Mouse (Mus musculus): ENCODE results near the gene Scarb2. TPM values are rescaled to one million over a fixed set of nuclear protein-coding genes. Genes with fewer than 3 reads are reported as not detected.

The Scarb2 gene
- polyA plus RNA-seq, 1 experiment from 2014 or later, result 21.0 TPM

DNA sequence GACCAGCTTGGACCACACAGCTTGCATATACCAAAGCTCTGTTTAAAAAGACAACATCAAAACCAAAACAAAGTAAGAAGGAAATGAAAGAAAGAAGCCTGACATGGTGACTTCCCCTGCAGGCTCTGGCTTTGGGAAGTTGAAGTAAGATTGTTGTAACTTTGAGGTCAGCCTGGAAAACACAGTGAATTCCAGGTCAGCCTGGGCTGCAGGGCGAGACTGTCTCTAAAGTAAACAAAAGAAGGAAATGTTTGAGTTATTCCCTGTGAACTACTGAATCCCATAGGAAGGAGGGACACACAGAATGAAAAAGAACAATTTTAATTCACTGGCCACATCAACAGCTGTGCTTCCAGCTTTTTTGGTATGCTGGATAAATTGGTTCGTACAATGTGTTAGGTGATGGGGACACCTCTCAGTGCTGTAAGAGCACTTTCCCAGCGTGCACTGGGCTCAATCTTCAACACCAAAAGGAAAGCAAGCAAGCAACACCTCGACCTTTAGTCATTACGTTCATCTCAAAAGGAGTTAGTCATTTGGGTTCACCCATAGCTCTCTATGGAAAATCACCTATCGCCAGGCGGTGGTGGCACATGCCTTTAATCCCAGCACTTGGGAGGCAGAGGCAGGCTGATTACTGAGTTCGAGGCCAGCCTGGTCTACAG, 39.4 kb downstream of the Scarb2 start:
- DNase-seq, result no peak
- Histone ChIP-seq H3K4me1 (ENCODE audit: control insufficient read depth, insufficient read depth, low read length) (no peaks in the 10 kb centered on the region), H3K27me3 (ENCODE audit: control insufficient read depth, insufficient read depth, low read length) (no peaks in the 10 kb centered on the region), H3K4me2 (ENCODE audit: low read length) (no peak overlapping the region), H3K9me3 (ENCODE audit: control insufficient read depth, low read length) (no peaks in the 10 kb centered on the region), H3K4me3 (replicated peaks; ENCODE audit: low read depth, low read length) (no peak overlapping the region), H3K36me3 (ENCODE audit: control insufficient read depth, insufficient read depth, low read length) (no peaks in the 10 kb centered on the region), H3K27ac (replicated peaks; ENCODE audit: low read depth, low read length) (no peak overlapping the region), H3K9ac (replicated peaks; ENCODE audit: low read length) (no peak overlapping the region)
- WGBS, result 88% methylated on average over 8 of the region's 8 CpGs
- no peak for ATAC-seq (ENCODE audit: low FRiP score, low TSS enrichment)

DNA sequence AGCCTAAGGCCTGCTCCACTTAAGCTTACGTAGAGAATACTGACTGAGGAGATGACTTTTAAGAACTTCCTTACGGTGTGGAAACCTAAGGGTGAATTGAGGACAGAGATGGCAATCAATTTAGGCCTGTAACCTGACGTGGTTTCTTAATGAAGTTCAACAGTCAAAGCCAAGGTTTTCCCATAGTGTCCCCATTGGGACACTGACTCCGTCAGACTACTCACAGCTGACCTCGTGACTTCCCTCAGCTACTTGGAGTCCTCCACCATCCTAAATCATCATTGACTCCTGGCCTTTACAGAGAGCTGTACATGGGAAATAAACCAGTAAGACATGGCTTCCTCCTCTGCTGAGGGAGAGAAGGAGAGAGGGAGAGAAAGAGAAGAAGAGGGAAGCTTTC, 41.1 kb downstream of the Scarb2 start:
- Histone ChIP-seq H3K9me3 (ENCODE audit: control insufficient read depth, low read length) (no peaks in the 10 kb centered on the region), H3K4me3 (replicated peaks; ENCODE audit: low read depth, low read length) (no peak overlapping the region), H3K9ac (replicated peaks; ENCODE audit: low read length) (no peak overlapping the region), H3K27me3 (ENCODE audit: control insufficient read depth, insufficient read depth, low read length) (no peaks in the 10 kb centered on the region), H3K4me2 (ENCODE audit: low read length) (no peak overlapping the region), H3K27ac (replicated peaks; ENCODE audit: low read depth, low read length) (no peak overlapping the region), H3K36me3 (ENCODE audit: control insufficient read depth, insufficient read depth, low read length) (peaks cover 10% of the 10 kb centered on the region), H3K4me1 (ENCODE audit: control insufficient read depth, insufficient read depth, low read length) (no peaks in the 10 kb centered on the region)
- ATAC-seq (ENCODE audit: low FRiP score, low TSS enrichment) (no peak), DNase-seq (no peak)
- 90% methylated on average over 5 of the region's 5 CpGs for WGBS

DNA sequence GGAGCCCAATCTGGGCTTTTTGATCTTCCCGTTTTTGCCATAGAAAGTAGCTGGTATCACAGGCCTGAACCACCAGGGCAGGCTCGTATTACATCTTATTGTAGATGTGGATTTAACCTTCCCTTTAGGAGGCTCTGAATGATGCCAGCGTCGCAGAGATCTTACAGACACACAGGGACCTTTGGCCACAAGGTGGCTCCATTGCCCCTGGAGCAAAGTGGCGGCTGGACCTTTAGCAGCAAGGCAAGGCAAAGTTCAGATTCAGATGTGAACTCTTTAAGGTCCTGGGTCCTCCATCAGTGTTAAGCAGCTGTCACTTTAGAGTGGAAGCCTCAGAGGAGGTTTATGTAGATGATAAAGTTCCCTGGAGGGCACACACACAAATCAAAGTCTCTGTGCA, 45.3 kb downstream of the Scarb2 start:
- Histone ChIP-seq H3K36me3 (ENCODE audit: control insufficient read depth, insufficient read depth, low read length) (peaks cover 28% of the 10 kb centered on the region), H3K9me3 (ENCODE audit: control insufficient read depth, low read length) (no peaks in the 10 kb centered on the region), H3K4me3 (replicated peaks; ENCODE audit: low read depth, low read length) (no peak overlapping the region), H3K27me3 (ENCODE audit: control insufficient read depth, insufficient read depth, low read length) (no peaks in the 10 kb centered on the region), H3K4me1 (ENCODE audit: control insufficient read depth, insufficient read depth, low read length) (no peaks in the 10 kb centered on the region), H3K9ac (replicated peaks; ENCODE audit: low read length) (no peak overlapping the region), H3K4me2 (ENCODE audit: low read length) (no peak overlapping the region), H3K27ac (replicated peaks; ENCODE audit: low read depth, low read length) (no peak overlapping the region)
- DNase-seq (peak; percentile 74), ATAC-seq (ENCODE audit: low FRiP score, low TSS enrichment) (no peak)
- 18% methylated on average over 5 of the region's 5 CpGs for WGBS

DNA sequence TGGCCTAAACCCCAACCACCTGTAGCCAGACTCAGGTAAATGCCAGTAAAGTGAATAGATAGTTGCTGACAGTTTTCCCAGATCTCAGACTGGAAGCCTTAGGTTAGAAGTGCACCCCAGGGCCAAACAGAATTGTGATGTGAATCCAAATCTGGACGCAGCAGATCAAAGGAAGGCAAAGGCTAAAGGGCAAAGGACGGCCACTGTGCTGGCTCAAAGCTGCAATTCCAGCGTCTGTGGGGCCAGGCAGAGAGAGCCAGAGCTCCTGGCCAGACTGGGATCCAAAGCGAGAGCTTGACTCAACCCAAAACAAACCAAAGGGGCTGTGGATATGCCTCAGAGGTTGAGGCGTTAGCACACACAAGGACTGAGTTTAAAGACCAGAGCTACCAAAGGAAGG, 47.9 kb downstream of the Scarb2 start:
- Histone ChIP-seq H3K9me3 (ENCODE audit: control insufficient read depth, low read length) (no peaks in the 10 kb centered on the region), H3K4me2 (ENCODE audit: low read length) (no peak overlapping the region), H3K27me3 (ENCODE audit: control insufficient read depth, insufficient read depth, low read length) (no peaks in the 10 kb centered on the region), H3K4me3 (replicated peaks; ENCODE audit: low read depth, low read length) (no peak overlapping the region), H3K27ac (replicated peaks; ENCODE audit: low read depth, low read length) (no peak overlapping the region), H3K9ac (replicated peaks; ENCODE audit: low read length) (no peak overlapping the region), H3K4me1 (ENCODE audit: control insufficient read depth, insufficient read depth, low read length) (no peaks in the 10 kb centered on the region), H3K36me3 (ENCODE audit: control insufficient read depth, insufficient read depth, low read length) (peaks cover 38% of the 10 kb centered on the region)
- WGBS, result 49% methylated on average over 5 of the region's 5 CpGs
- ATAC-seq (ENCODE audit: low FRiP score, low TSS enrichment) (no peak), DNase-seq (no peak)

DNA sequence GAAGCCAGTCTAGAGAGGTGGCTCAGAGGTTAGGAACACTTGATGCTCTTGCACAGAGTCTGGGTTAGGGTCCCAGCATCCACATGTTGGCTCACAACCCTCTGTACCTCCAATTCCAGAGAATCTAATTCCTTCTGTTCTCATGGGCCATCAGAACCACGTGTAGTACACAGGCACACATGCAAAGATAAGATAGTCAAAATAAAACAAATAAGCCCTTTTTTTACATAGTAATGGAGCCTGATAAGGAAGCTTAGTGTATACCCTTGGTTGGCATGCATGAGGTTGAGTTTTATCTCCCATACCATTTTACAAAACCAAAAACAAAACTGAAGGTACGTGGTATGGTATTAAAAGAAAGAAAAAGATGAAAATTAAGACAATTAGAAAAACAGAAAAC, 49.2 kb downstream of the Scarb2 start:
- Histone ChIP-seq H3K9ac (replicated peaks; ENCODE audit: low read length) (no peak overlapping the region), H3K36me3 (ENCODE audit: control insufficient read depth, insufficient read depth, low read length) (peaks cover 50% of the 10 kb centered on the region), H3K4me2 (ENCODE audit: low read length) (no peak overlapping the region), H3K27me3 (ENCODE audit: control insufficient read depth, insufficient read depth, low read length) (no peaks in the 10 kb centered on the region), H3K4me1 (ENCODE audit: control insufficient read depth, insufficient read depth, low read length) (no peaks in the 10 kb centered on the region), H3K4me3 (replicated peaks; ENCODE audit: low read depth, low read length) (no peak overlapping the region), H3K9me3 (ENCODE audit: control insufficient read depth, low read length) (no peaks in the 10 kb centered on the region), H3K27ac (replicated peaks; ENCODE audit: low read depth, low read length) (no peak overlapping the region)
- ATAC-seq (ENCODE audit: low FRiP score, low TSS enrichment), result no peak
- WGBS, result 82% methylated on average over 2 of the region's 2 CpGs
- DNase-seq, result no peak

DNA sequence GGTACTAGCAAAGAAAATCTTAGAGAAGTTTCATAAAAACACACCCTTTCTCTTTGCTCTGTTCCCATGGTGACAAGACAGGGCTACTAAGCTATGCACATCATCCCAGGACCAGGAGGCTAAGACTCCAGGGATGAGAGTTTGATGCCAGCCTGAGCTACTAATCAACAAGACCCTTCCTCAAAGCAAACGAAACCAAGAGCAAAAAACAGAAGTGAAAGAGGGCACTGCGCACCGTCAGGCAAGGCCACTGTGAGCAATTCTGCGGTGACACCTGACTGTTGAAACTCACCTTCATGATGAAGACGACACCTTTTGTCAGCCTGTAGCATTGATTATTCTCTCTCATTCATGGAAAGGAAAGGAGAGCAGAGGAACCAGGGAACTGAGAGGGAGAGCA, 53.8 kb downstream of the Scarb2 start:
- Histone ChIP-seq H3K9me3 (ENCODE audit: control insufficient read depth, low read length) (no peaks in the 10 kb centered on the region), H3K4me1 (ENCODE audit: control insufficient read depth, insufficient read depth, low read length) (no peaks in the 10 kb centered on the region), H3K9ac (replicated peaks; ENCODE audit: low read length) (no peak overlapping the region), H3K4me2 (ENCODE audit: low read length) (no peak overlapping the region), H3K27ac (replicated peaks; ENCODE audit: low read depth, low read length) (no peak overlapping the region), H3K4me3 (replicated peaks; ENCODE audit: low read depth, low read length) (no peak overlapping the region), H3K27me3 (ENCODE audit: control insufficient read depth, insufficient read depth, low read length) (no peaks in the 10 kb centered on the region), H3K36me3 (ENCODE audit: control insufficient read depth, insufficient read depth, low read length) (peaks cover 75% of the 10 kb centered on the region)
- DNase-seq (no peak), ATAC-seq (ENCODE audit: low FRiP score, low TSS enrichment) (no peak)
- 92% methylated on average over 5 of the region's 5 CpGs for WGBS

DNA sequence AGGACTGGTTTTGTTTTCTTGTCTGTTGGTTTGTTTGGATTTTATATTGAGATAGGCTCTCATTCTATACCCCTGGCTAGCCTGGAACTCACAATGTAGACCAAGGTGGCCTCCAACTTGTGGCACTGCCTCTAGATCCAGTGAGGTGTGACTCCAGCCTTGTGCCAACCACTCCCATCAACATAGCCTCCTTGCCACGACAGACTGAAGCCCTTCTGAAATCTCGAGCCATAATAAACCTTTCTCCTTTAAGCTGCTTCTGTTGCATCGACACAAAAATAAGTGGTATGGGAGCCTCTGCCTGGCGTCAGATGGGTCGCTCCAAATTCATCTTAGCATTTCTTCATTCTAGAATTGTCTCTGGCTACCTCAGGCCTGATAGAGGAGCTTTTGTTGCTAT, 59.9 kb downstream of the Scarb2 start:
- Histone ChIP-seq H3K36me3 (ENCODE audit: control insufficient read depth, insufficient read depth, low read length) (peaks cover 74% of the 10 kb centered on the region), H3K4me2 (ENCODE audit: low read length) (no peak overlapping the region), H3K27ac (replicated peaks; ENCODE audit: low read depth, low read length) (no peak overlapping the region), H3K9ac (replicated peaks; ENCODE audit: low read length) (no peak overlapping the region), H3K9me3 (ENCODE audit: control insufficient read depth, low read length) (no peaks in the 10 kb centered on the region), H3K4me1 (ENCODE audit: control insufficient read depth, insufficient read depth, low read length) (no peaks in the 10 kb centered on the region), H3K27me3 (ENCODE audit: control insufficient read depth, insufficient read depth, low read length) (no peaks in the 10 kb centered on the region), H3K4me3 (replicated peaks; ENCODE audit: low read depth, low read length) (no peak overlapping the region)
- WGBS, result 96% methylated on average over 5 of the region's 5 CpGs
- ATAC-seq (ENCODE audit: low FRiP score, low TSS enrichment), result no peak
- no peak for DNase-seq

DNA sequence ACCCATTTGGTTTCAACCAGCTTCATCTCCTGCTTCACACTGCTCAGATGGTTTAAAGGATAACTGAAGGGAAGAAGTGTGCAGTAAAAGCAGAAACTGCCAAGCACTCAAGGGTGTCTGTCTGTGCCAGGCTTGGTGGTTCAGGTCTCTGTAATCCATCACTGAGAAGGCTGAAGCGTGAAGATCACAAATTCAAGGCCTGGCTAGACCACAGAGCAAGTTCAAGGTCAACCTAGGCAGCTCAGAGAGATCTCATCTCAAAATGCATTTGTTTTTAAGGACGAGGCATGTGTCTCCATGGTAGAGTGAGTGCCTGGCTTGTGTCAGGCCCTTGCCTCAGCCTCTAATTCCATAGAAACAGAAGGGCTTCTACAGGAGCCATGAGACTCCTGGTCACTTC, 61.6 kb downstream of the Scarb2 start:
- 92% methylated on average over 2 of the region's 2 CpGs for WGBS
- Histone ChIP-seq H3K4me1 (ENCODE audit: control insufficient read depth, insufficient read depth, low read length) (no peaks in the 10 kb centered on the region), H3K27ac (replicated peaks; ENCODE audit: low read depth, low read length) (no peak overlapping the region), H3K4me2 (ENCODE audit: low read length) (no peak overlapping the region), H3K27me3 (ENCODE audit: control insufficient read depth, insufficient read depth, low read length) (no peaks in the 10 kb centered on the region), H3K4me3 (replicated peaks; ENCODE audit: low read depth, low read length) (no peak overlapping the region), H3K9ac (replicated peaks; ENCODE audit: low read length) (no peak overlapping the region), H3K36me3 (ENCODE audit: control insufficient read depth, insufficient read depth, low read length) (peaks cover 57% of the 10 kb centered on the region), H3K9me3 (ENCODE audit: control insufficient read depth, low read length) (no peaks in the 10 kb centered on the region)
- ATAC-seq (ENCODE audit: low FRiP score, low TSS enrichment), result no peak
- DNase-seq, result no peak

DNA sequence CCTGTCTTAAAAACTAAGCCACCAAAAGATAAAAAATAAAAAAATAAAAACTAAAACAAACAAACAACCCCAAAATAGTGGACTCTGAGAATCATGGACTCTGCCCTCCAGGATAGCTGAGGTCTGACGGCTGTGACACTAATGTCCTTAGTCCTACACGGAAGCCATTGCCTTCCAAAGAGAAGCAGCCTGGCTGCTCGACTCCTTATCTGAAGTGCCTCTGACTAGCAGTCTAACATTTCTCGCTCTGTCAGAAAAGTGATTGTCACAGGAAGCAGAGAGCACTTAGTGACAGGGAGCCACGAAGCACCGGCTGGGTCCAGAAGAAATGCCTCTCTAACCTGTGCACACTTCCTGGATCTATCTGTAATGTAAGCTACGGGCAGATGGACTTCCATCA, 63.7 kb downstream of the Scarb2 start:
- 90% methylated on average over 7 of the region's 7 CpGs for WGBS
- H3K27ac ChIP-seq (replicated peaks; ENCODE audit: low read depth, low read length), result no peak overlapping the region
- no peak overlapping the region for H3K9ac ChIP-seq (replicated peaks; ENCODE audit: low read length)
- H3K27me3 ChIP-seq (ENCODE audit: control insufficient read depth, insufficient read depth, low read length), result no peaks in the 10 kb centered on the region
- no peaks in the 10 kb centered on the region for H3K4me1 ChIP-seq (ENCODE audit: control insufficient read depth, insufficient read depth, low read length)
- ATAC-seq (ENCODE audit: low FRiP score, low TSS enrichment) (no peak), DNase-seq (no peak)
- no peak overlapping the region for H3K4me3 ChIP-seq (replicated peaks; ENCODE audit: low read depth, low read length)
- H3K9me3 ChIP-seq (ENCODE audit: control insufficient read depth, low read length), result no peaks in the 10 kb centered on the region
- H3K36me3 ChIP-seq (ENCODE audit: control insufficient read depth, insufficient read depth, low read length), result peaks cover 37% of the 10 kb centered on the region
- no peak overlapping the region for H3K4me2 ChIP-seq (ENCODE audit: low read length)

All from midbrain, embryonic 14.5 days (tissue).